Mouse (Mus musculus) kidney, embryonic 15.5 days (tissue): ENCODE results near the gene Efcab1. TPM values are rescaled to one million over a fixed set of nuclear protein-coding genes. Genes with fewer than 3 reads are reported as not detected.
"Not testable (repeated sequence)": the region's sequence is repeated elsewhere in the genome, so short reads cannot be mapped to it uniquely, and the experiment has no call there.

Experiments used
- ATAC-seq: fragments of 200-750 bp; cut with Nextera tagmentation; replicated peaks from 2 replicates; pipeline ENCODE4 v1.8.0; 2017; ENCODE audit warnings: moderate TSS enrichment; ENCODE audit not compliant: low FRiP score
- H3K27ac ChIP-seq: fragments of 300-500 bp; sonication (generic); 2 replicates; pipeline ENCODE4 v1.5.1; 2015; ENCODE audit warnings: mild to moderate bottlenecking, inconsistent platforms
- H3K27me3 ChIP-seq: fragments of 300-500 bp; sonication (generic); 2 replicates; pipeline ENCODE4 v1.6.1; 2015; ENCODE audit warnings: inconsistent platforms
- H3K36me3 ChIP-seq: fragments of 300-500 bp; sonication (generic); 2 replicates; pipeline ENCODE4 v1.6.1; 2015; ENCODE audit warnings: inconsistent platforms
- H3K4me1 ChIP-seq: fragments of 300-500 bp; sonication (generic); 2 replicates; pipeline ENCODE4 v1.6.1; 2015; ENCODE audit warnings: inconsistent platforms
- H3K4me2 ChIP-seq: fragments of 300-500 bp; sonication (generic); 2 replicates; pipeline ENCODE4 v1.6.1; 2015; ENCODE audit warnings: moderate library complexity, mild to moderate bottlenecking, inconsistent platforms
- H3K4me3 ChIP-seq: fragments of 300-500 bp; sonication (generic); replicated peaks from 2 replicates; pipeline ENCODE4 v1.5.1; 2015; ENCODE audit warnings: mild to moderate bottlenecking, inconsistent platforms
- H3K9ac ChIP-seq: fragments of 300-500 bp; sonication (generic); 2 replicates; pipeline ENCODE4 v1.6.1; 2015; ENCODE audit warnings: mild to moderate bottlenecking, inconsistent platforms
- H3K9me3 ChIP-seq: fragments of 300-500 bp; sonication (generic); replicated peaks from 2 replicates; pipeline ENCODE4 v1.6.1; 2016; ENCODE audit warnings: inconsistent platforms
- WGBS: fragments of 180-500 bp; shearing (Covaris S2); methylation state at CpG from one replicate; pipeline ENCODE4 v1.1.7; 2015; ENCODE audit warnings: mixed read lengths; 5-methylcytosine and 5-hydroxymethylcytosine counted together
- polyA plus RNA-seq: library from polyadenylated mRNA; unstranded; fragments of >200 nt; fragmentation: Nextera tagmentation; extraction: Ambion mirVana; gene quantifications from 2 replicates; pipeline ENCODE4 v1.2.1, GENCODE M21; 2015

The Efcab1 gene
- polyA plus RNA-seq, 1 experiment from 2014 or later: 4.3 TPM

DNA sequence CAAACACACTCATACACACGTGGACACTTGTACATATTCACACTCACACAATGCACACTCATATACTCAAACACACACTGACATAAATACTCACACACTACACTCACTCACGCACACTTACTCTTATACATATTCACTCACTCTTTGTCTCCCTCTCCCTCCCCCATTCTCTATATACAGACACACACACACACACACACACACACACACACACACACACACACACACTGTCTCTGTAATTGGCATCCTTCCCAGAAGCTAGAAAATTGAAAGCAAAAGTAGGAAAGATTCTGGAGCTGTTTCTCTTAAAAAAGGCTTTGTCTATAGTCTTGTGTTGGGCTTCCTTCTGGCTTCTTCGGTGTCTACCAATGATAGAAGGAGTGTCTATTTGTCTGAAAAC lies 34.5 kb downstream of the Efcab1 start:
- no peaks in the 10 kb centered on the region for H3K27me3 ChIP-seq
- ATAC-seq: no peak
- no peaks in the 10 kb centered on the region for H3K36me3 ChIP-seq
- H3K9me3 ChIP-seq: no peaks in the 10 kb centered on the region
- H3K4me2 ChIP-seq: no peak overlapping the region
- no peak overlapping the region for H3K9ac ChIP-seq
- peak overlapping the region; percentile 72 for H3K27ac ChIP-seq
- peaks cover 5% of the 10 kb centered on the region; the same call in 1 of the 2 replicates for H3K4me1 ChIP-seq
- WGBS: 71% methylated on average over 3 of the region's 3 CpGs
- no peak overlapping the region for H3K4me3 ChIP-seq

DNA sequence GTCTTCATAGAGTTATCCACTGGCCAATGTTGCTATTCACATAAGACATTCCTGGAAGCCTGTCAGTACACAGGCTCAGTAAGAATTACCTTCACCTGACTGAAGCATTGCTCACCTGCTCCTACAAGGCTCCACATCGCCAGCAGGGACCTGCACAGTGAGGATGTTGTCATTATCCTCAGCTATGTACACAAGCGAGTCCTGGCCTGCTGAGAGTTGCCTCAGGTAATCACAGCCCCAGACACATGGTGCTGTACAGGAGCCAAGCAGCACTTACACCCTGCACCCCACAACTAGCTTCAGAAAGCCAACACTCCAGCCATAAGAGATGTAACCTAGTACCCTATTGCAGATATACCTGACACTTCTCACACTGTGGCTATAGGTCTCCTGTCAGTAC lies 37.1 kb downstream of the Efcab1 start:
- no peak overlapping the region for H3K9ac ChIP-seq

DNA sequence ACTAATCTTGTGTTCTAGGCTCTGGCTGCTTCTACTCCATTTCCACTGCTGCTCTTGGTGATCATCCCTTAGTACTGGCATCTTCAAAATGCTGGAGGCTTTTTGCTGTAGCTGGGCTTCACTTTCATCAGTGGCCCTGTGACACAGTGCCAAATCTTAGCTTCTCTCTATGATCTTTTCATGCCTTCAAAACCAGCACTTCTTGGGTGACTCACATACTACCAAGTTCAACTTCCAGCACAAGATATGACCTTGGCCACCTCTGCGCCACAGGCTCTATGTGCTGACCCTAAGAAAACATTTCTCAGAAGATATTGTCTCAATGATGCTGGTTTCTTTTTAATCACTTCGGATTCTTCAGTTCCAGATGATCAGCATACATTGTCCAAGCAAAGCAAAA lies 41.2 kb downstream of the Efcab1 start:
- not testable (repeated sequence) for H3K27ac ChIP-seq, H3K4me3 ChIP-seq, H3K9me3 ChIP-seq, H3K9ac ChIP-seq, H3K4me2 ChIP-seq, H3K36me3 ChIP-seq, ATAC-seq, H3K4me1 ChIP-seq, H3K27me3 ChIP-seq
- 94% methylated on average over 2 of the region's 2 CpGs for WGBS

More for the DNA sequence above, 37.1 kb downstream of the Efcab1 start:
- no peak for ATAC-seq
- Histone ChIP-seq H3K9me3 (no peaks in the 10 kb centered on the region), H3K4me2 (no peak overlapping the region), H3K27ac (no peak overlapping the region), H3K4me1 (no peaks in the 10 kb centered on the region), H3K4me3 (no peak overlapping the region), H3K27me3 (no peaks in the 10 kb centered on the region), H3K36me3 (no peaks in the 10 kb centered on the region)
- WGBS: 85% methylated on average over 2 of the region's 2 CpGs

DNA sequence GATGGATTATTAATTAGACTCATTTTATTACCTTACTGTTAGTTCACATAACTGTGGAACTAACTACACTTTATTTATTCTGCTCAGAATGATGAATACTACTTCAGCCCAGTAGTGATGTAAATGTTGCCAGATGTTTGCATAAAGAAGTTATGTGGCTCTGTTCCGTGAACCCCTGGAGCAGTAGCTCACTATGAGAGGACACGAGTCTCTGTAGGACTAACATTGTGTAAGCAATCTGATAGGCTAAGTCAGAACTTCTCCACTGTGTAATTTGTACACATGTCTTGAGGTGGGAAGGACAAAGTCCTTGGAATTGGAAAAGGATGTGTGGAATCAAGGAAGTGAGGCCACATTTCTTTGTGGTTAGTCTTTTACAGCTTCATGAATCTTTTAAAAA lies 45.5 kb downstream of the Efcab1 start:
- H3K4me3 ChIP-seq: no peak overlapping the region
- H3K4me2 ChIP-seq: no peak overlapping the region
- H3K4me1 ChIP-seq: no peaks in the 10 kb centered on the region
- WGBS: 63% methylated on average over 2 of the region's 2 CpGs
- H3K27ac ChIP-seq: no peak overlapping the region
- ATAC-seq: no peak
- no peaks in the 10 kb centered on the region for H3K9me3 ChIP-seq
- no peaks in the 10 kb centered on the region for H3K36me3 ChIP-seq
- H3K27me3 ChIP-seq: no peaks in the 10 kb centered on the region
- no peak overlapping the region for H3K9ac ChIP-seq

DNA sequence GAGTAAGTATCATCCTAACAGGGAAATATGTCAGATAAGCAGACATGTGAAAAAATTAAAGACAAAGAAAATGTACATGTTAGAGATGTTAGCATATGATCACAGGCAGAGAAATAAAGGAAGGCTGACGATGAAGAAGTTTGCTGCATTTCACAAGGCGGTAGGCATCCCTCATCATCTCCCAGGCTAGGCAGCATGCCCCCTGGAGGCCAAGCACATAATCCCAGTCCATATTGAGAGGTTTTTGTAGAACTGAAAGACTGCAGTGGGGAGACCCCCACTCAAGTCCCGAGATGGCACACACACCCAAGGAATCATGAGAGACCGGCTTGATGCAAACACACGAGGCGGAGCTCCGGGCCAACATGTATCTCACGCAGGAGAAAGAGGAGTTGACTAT lies 53.3 kb downstream of the Efcab1 start:
- Histone ChIP-seq H3K27me3 (no peaks in the 10 kb centered on the region), H3K27ac (no peak overlapping the region), H3K4me2 (no peak overlapping the region), H3K9me3 (no peaks in the 10 kb centered on the region), H3K4me1 (no peaks in the 10 kb centered on the region), H3K9ac (no peak overlapping the region), H3K4me3 (no peak overlapping the region), H3K36me3 (no peaks in the 10 kb centered on the region)
- ATAC-seq: no peak
- 95% methylated on average over 8 of the region's 8 CpGs for WGBS

DNA sequence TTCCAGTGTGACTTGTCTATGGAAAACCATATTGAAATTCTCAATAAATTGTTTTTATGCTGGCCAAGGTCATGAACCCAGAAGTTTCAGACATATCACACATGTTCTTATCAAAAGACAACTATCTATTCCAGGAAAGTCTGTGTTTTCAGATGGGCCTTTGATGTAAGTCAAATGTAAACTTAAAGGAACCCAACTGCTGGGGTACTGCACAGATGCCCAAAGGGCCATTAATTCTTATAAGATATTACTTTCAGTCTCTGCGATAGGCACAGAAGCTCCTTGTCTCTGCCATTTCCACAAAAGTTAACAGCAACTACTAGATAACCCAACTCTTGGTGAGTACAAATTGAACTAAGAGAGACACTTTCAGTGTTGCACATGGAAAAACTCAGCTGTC lies 67.3 kb downstream of the Efcab1 start:
- 0 out of 2 replicates have a peak, but pooled peaks have one; percentile 49 for ATAC-seq
- WGBS: 25% methylated on average over 1 of the region's 1 CpGs
- no peak overlapping the region for H3K9ac ChIP-seq

DNA sequence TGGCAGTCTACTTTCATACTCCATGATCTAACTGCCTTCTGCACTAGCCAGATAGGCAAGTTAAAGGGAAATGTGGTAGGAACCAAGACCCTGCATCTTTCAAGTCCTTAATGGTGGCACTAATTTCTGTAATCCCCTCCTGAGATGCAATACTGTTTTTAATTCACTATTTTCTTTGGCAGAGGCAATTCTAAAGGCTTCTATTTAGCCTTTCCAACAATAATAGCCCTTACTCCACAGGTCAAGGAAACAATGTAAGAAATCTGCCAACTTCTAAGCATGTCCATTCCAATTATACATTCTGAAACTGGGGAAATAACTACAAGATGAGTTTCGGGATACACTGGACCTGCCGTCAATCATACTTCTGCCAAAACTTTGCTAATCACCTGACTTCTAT lies 72.8 kb downstream of the Efcab1 start:
- no peaks in the 10 kb centered on the region for H3K36me3 ChIP-seq
- no peaks in the 10 kb centered on the region for H3K4me1 ChIP-seq
- H3K27me3 ChIP-seq: no peaks in the 10 kb centered on the region
- H3K4me2 ChIP-seq: no peak overlapping the region
- no peak overlapping the region for H3K27ac ChIP-seq
- H3K4me3 ChIP-seq: no peak overlapping the region
- H3K9me3 ChIP-seq: no peaks in the 10 kb centered on the region
- H3K9ac ChIP-seq: no peak overlapping the region
- 67% methylated on average over 2 of the region's 2 CpGs for WGBS
- ATAC-seq: no peak

More for the DNA sequence above, 67.3 kb downstream of the Efcab1 start:
- H3K4me3 ChIP-seq: no peak overlapping the region
- no peaks in the 10 kb centered on the region for H3K9me3 ChIP-seq
- H3K4me2 ChIP-seq: no peak overlapping the region
- no peaks in the 10 kb centered on the region for H3K36me3 ChIP-seq
- H3K27ac ChIP-seq: no peak overlapping the region
- no peaks in the 10 kb centered on the region for H3K27me3 ChIP-seq
- no peaks in the 10 kb centered on the region for H3K4me1 ChIP-seq

DNA sequence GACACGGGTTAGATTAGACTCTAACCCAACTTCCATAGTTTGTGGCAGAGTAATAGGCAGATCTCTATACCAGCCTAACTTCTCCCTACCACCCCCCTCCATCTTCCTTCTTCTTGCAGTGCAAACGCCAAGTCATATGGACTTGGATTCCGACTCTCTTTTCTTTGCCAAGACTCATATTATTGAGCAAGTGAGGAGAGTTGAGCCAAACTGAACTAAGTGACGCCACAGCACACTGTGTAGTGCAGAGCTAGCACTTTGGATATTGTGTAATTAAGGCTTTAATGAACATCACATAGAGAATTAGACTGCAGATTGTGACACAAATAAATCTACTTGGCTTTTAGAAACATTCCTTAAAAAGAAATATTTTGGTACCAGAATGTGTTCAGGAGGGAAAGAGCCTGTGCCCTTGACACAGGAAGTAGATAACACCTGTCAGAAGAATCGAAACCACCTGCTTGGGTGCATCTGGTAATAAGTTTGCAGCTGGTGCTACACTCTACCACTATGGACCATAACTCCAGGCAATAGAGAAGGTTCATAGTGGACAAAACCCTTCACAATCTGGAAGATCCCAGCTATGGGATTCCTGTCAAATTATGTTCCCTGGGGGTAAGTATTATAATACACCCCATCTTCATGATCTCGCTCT lies 83.3 kb downstream of the Efcab1 start:
- Histone ChIP-seq H3K27ac (no peak overlapping the region), H3K36me3 (no peaks in the 10 kb centered on the region), H3K4me3 (no peak overlapping the region), H3K9me3 (no peaks in the 10 kb centered on the region), H3K9ac (no peak overlapping the region), H3K27me3 (no peaks in the 10 kb centered on the region), H3K4me1 (no peaks in the 10 kb centered on the region), H3K4me2 (no peak overlapping the region)
- no peak for ATAC-seq
- WGBS: 78% methylated on average over 6 of the region's 6 CpGs

DNA sequence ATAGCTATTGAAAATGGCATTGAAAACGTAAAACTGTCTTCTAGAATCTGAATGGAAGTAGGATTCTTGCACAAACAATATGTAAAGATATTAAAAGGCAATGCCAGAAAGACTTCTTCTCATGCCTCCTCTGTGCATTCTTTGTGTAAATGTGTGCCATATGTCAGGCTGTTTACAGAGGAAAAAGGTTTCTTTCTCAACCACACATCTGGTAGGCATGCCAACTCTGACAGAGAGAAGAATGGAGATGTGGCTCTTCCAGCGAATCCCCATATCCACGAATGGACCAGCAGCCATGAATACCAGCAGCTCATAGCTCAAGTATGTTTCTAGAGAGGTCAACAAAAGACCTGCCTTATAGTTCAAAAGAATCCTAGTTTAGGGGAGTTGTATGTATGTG lies 84.6 kb downstream of the Efcab1 start:
- Histone ChIP-seq H3K4me3 (no peak overlapping the region), H3K36me3 (no peaks in the 10 kb centered on the region), H3K27ac (no peak overlapping the region), H3K9me3 (no peaks in the 10 kb centered on the region), H3K27me3 (no peaks in the 10 kb centered on the region), H3K4me2 (no peak overlapping the region), H3K4me1 (no peaks in the 10 kb centered on the region), H3K9ac (no peak overlapping the region)
- ATAC-seq: no peak
- 81% methylated on average over 3 of the region's 3 CpGs for WGBS

DNA sequence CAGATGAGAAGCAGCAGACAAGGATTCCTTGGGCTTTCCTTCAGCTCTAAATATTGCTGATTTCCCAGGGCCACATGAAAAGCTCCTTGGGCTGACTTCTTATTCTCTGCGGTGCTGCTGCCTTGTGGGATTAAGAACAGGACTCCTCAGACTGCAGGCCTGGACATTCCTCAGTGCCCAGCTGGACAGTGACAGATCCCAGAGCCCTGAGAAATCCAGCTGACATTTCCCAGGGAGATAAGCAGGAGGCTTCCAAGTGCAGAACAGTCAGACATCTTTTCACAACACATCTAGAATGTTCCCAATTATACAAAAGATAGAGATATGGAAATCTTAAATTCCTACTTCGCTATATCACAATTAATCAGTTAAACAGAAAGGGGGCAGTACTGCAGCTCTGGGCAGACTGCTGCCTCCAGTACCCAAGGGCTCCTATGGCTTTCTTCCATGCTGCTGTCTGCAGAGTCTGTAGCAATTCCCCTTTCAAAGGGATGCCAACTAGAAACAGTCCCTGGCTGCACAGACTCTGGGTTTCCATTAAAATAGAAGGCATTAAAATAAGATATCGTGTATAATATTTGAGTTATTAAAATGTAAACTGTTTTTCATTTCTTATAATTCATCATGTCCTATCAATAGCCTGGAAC lies 86.2 kb downstream of the Efcab1 start:
- WGBS: 79% methylated on average over 3 of the region's 3 CpGs
- Histone ChIP-seq H3K36me3 (no peaks in the 10 kb centered on the region), H3K4me3 (no peak overlapping the region), H3K27me3 (no peaks in the 10 kb centered on the region), H3K9ac (no peak overlapping the region), H3K4me1 (no peaks in the 10 kb centered on the region), H3K9me3 (no peaks in the 10 kb centered on the region), H3K27ac (no peak overlapping the region), H3K4me2 (no peak overlapping the region)
- no peak for ATAC-seq

DNA sequence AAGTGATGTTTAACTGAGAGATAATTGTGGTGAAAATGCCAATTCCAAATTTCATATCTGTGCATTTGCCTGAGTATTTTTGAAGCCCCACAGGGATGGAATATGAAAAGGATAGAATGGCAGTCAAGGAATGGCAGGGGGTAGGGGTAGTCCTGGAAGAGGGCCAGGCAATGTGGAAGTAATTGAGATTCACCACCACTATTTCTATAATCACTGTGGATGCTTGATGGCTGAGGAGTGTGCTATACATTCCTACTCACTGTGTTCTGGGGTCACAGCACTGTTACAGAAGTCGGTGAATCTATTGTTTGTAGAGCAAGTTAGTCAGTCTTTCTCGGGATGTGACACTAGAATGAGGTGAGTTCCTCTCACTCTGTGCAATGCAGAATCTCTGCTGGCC lies 108.3 kb downstream of the Efcab1 start:
- H3K27me3 ChIP-seq: no peaks in the 10 kb centered on the region
- H3K27ac ChIP-seq: no peak overlapping the region
- no peak overlapping the region for H3K4me3 ChIP-seq
- WGBS: 69% methylated on average over 2 of the region's 2 CpGs
- no peak overlapping the region for H3K4me2 ChIP-seq
- no peaks in the 10 kb centered on the region for H3K4me1 ChIP-seq
- no peaks in the 10 kb centered on the region for H3K9me3 ChIP-seq
- no peak for ATAC-seq
- no peaks in the 10 kb centered on the region for H3K36me3 ChIP-seq
- H3K9ac ChIP-seq: no peak overlapping the region
